Mouse (Mus musculus): ENCODE measurements around the gene Bud23.

DNA sequence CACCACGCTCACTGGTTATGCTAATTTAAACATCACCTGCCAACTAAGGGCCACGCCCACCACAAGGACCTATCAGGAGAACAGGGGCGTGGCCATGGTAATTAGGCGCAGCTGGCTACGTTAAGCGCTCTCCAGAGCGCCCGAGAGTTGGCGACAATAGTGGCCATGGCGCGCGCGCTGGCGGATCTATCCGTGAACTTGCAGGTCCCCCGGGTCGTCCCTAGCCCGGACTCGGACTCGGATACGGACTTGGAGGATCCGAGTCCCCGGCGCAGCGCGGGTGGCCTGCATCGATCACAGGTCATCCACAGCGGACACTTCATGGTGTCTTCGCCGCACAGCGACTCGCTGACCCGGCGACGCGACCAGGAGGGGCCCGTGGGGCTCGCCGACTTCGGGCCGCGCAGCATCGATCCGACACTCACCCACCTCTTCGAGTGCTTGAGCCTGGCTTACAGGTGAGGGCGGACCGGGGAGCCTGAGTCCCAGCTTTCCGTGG, 42.0 kb upstream of the Bud23 start:
- TF ChIP-seq EP300 (IDR thresholded peaks at IDR 0.05; ENCODE audit: low read depth) = 0 out of 2 replicates have a peak, but pooled peaks have one; percentile 31
- no peak for TF ChIP-seq CTCF (IDR thresholded peaks at IDR 0.05; ENCODE audit: low read depth)
